Mouse (Mus musculus) inflammation-experienced regulatory T-cells, adult 16 weeks (primary cell): Measurements from ENCODE around the gene Sema4c. TPM values are rescaled to one million over a fixed set of nuclear protein-coding genes. Genes with fewer than 3 reads are reported as not detected.

ENCODE experiments used
- polyA plus RNA-seq: library from polyadenylated mRNA; unstranded; fragments of 100-300 nt; shearing (Covaris generic); gene quantifications from one replicate; pipeline ENCODE4 v1.2.1, GENCODE M21; 2017

Sema4c gene
- polyA plus RNA-seq: 1.00 TPM

GRCm38 (mm10) chr1:36558031-36558993 is at the start of gene Sema4c:
TSS of gene Sema4c (minus strand) at chr1:36558349.

GRCm38 (mm10) chr1:36546888-36547471 is 11.2 kb downstream of the Sema4c start, which contains the start of gene Ankrd39:
TSS of gene Ankrd39 (minus strand) at chr1:36547445.

GRCm38 (mm10) chr1:36539186-36539585 is 19.0 kb downstream of the Sema4c start, which contains the start of gene Gm42417:
TSS of gene Gm42417 (minus strand) at chr1:36539429.

DNA sequence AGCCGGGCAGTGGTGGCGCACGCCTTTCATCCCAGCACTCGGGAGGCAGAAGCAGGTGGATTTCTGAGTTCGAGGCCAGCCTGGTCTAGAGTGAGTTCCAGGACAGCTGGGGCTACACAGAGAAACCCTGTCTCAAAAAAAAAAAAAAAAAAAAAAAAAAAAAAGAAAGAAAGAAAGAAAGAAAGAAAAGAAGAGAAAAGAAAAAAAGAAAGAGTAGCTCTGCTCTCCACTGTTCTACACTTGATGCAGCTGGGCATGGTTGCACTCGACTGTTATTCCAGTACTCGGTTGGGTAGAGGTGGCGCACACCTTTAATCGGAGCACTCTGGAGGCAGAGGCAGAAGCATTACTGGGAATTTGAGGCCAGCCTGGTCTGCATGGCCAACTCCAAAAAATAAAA is 21.4 kb downstream of the Sema4c start, which contains the start of gene Ankrd23:
Gene Ankrd23 (minus strand): TSS at position 101 of the 400 bp plus-strand sequence.

GRCm38 (mm10) chr1:36511289-36512021 is 46.7 kb downstream of the Sema4c start, which contains the start of gene Cnnm3:
TSS of gene Cnnm3 (plus strand) at chr1:36511867.

Other genes with a start within 250 kb of the Sema4c start
- 71.1 TPM for gene Kansl3, start 189.2 kb downstream of the Sema4c start, polyA plus RNA-seq
- gene Fer1l5, start 186.1 kb downstream of the Sema4c start, polyA plus RNA-seq: 1.5 TPM
- 36.5 TPM for gene Lman2l, start 113.1 kb downstream of the Sema4c start, polyA plus RNA-seq
- gene Cnnm4, start 86.7 kb downstream of the Sema4c start, polyA plus RNA-seq: 2.2 TPM
- 3.3 TPM for gene Cnnm3, start 46.5 kb downstream of the Sema4c start, polyA plus RNA-seq
- 28.9 TPM for gene Ankrd23, start 21.5 kb downstream of the Sema4c start, polyA plus RNA-seq
- gene Gm42417, start 18.9 kb downstream of the Sema4c start, polyA plus RNA-seq: not detected
- 46.5 TPM for gene Ankrd39, start 10.9 kb downstream of the Sema4c start, polyA plus RNA-seq
- not detected for gene Fam178b, start 124.8 kb upstream of the Sema4c start, polyA plus RNA-seq
- 475 TPM for gene Cox5b, start 133.1 kb upstream of the Sema4c start, polyA plus RNA-seq
- not detected for gene 4933424G06Rik, start 151.8 kb upstream of the Sema4c start, polyA plus RNA-seq
- 70.5 TPM for gene Actr1b, start 156.1 kb upstream of the Sema4c start, polyA plus RNA-seq
- 230 TPM for gene Zap70, start 203.4 kb upstream of the Sema4c start, polyA plus RNA-seq